9 mouse cellular contexts compared by ENCODE assay signal in genomic region chr19:61226401-61226927, GRCm38 (mm10). TPM values are rescaled to one million over a fixed set of nuclear protein-coding genes. Genes with fewer than 3 reads are reported as not detected.
A peak's percentile ranks its signal among the peaks of the same experiment; 100 is the strongest.
DNase-seq lines count a peak whose midpoint lies in the region; ATAC-seq lines count a peak whose summit lies in the region.
"Had no signal": no experiment of that assay in that cellular context is flagged by ENCODE, and none has a peak within 500 bp of the region (broad histone marks: within the 10 kb centered on the region; RNA-seq: fewer than 3 reads in every experiment).

No protein-coding gene starts in this region.

- peak overlapping the region; percentile 94 for H3K27ac ChIP-seq in intestine, embryonic 15.5 days
- H3K27ac ChIP-seq in limb, embryonic 10.5 days: peak overlapping the region; percentile 88

- no peaks in the 10 kb centered on the region for H3K9me3 ChIP-seq in intestine, embryonic 15.5 days
- H3K9me3 ChIP-seq in limb, embryonic 10.5 days (replicated peaks): 0 out of 2 replicates have a peak, but pooled peaks cover 2% of the 10 kb centered on the region

- H3K36me3 ChIP-seq in intestine, embryonic 15.5 days: no peaks in the 10 kb centered on the region
- H3K36me3 ChIP-seq in limb, embryonic 10.5 days: no peaks in the 10 kb centered on the region

- ATAC-seq in intestine, embryonic 15.5 days: peak; percentile 44

- 2% methylated on average over 71 of the region's 71 CpGs for WGBS in intestine, embryonic 15.5 days
- WGBS in limb, embryonic 10.5 days: 4% methylated on average over 71 of the region's 71 CpGs

- H3K4me3 ChIP-seq in intestine, embryonic 15.5 days (replicated peaks): peak overlapping the region; percentile 61
- peak overlapping the region; percentile 69 for H3K4me3 ChIP-seq in limb, embryonic 10.5 days
- H3K4me3 ChIP-seq: myocyte had no signal

- DNase-seq in adrenal gland, adult 8-10 months: peak; percentile 71
- DNase-seq in cerebellum, postnatal 14 days: peak; percentile 83 to 89
- peak; percentile 61 for DNase-seq in gastrocnemius, postnatal 10 days
- DNase-seq in limb, embryonic 10.5 days (ENCODE audit: low spot score): peak; percentile 80
- DNase-seq in mesoderm, embryonic 11.5 days (ENCODE audit: low read depth, low spot score): peak; percentile 90
- DNase-seq in right cerebral cortex, postnatal 4 days: peak; percentile 88
- no peak for DNase-seq in yolk sac, embryonic 10.5 days (ENCODE audit: low spot score)

- H3K9ac ChIP-seq in intestine, embryonic 15.5 days: peak overlapping the region; percentile 20; the same call in 1 of the 2 replicates

- no peaks in the 10 kb centered on the region for H3K27me3 ChIP-seq in intestine, embryonic 15.5 days (replicated peaks)
- H3K27me3 ChIP-seq in limb, embryonic 10.5 days (ENCODE audit: low read depth, poor library complexity, severe bottlenecking): no peaks in the 10 kb centered on the region

- 0 out of 2 replicates have a peak, but pooled peaks cover 7% of the 10 kb centered on the region for H3K4me1 ChIP-seq in intestine, embryonic 15.5 days (replicated peaks)
- peaks cover 30% of the 10 kb centered on the region for H3K4me1 ChIP-seq in limb, embryonic 10.5 days

- H3K4me2 ChIP-seq in intestine, embryonic 15.5 days (replicated peaks): peak overlapping the region; percentile 78

RNA-seq across cellular contexts. Expression of gene Csf2ra, which starts 1.8 kb away (rescaled TPM):
- 10 to 100 TPM; 19.9 to 83.7 (median 41.9) TPM for total RNA-seq in adrenal gland, adult 8-10 months (2022)
- 1 to 10 TPM; 2.4 to 6.4 TPM for total RNA-seq in gastrocnemius, postnatal 10 days (2021)
- 33.9 and 40.7 TPM in 2 replicates for polyA plus RNA-seq in intestine, embryonic 15.5 days (2015; fragmentation: Nextera tagmentation; extraction: Ambion mirVana)
- 10.6 and 20.2 TPM in 2 replicates for polyA plus RNA-seq in limb, embryonic 10.5 days (2016; fragmentation: Nextera tagmentation; extraction: Ambion mirVana)

RNA-seq across cellular contexts. Expression of gene Gm6020, which starts 42.8 kb away (rescaled TPM):
- total RNA-seq in adrenal gland, adult 8-10 months (2022): not detected
- total RNA-seq in gastrocnemius, postnatal 10 days (2021): not detected
- polyA plus RNA-seq in intestine, embryonic 15.5 days (2015; fragmentation: Nextera tagmentation; extraction: Ambion mirVana): not detected in 2 replicates
- polyA plus RNA-seq in limb, embryonic 10.5 days (2016; fragmentation: Nextera tagmentation; extraction: Ambion mirVana): not detected in 2 replicates
- polyA plus RNA-seq: myocyte had no signal

RNA-seq across cellular contexts. Expression of gene Gm7102, which starts 50.4 kb away (rescaled TPM):
- under 1 TPM in 1 of 4 experiments, not detected in 3; 0.43 TPM for total RNA-seq in adrenal gland, adult 8-10 months (2022)
- total RNA-seq in gastrocnemius, postnatal 10 days (2021): not detected
- 0.16 TPM in 1 of 2 replicates, not detected in the other for polyA plus RNA-seq in intestine, embryonic 15.5 days (2015; fragmentation: Nextera tagmentation; extraction: Ambion mirVana)
- 0.13 and 0.14 TPM in 2 replicates for polyA plus RNA-seq in limb, embryonic 10.5 days (2016; fragmentation: Nextera tagmentation; extraction: Ambion mirVana)
- polyA plus RNA-seq: myocyte had no signal
